Mouse (Mus musculus) ES-Bruce4 (cell line): ENCODE data around the gene Gng5.

ENCODE experiments used
- CTCF ChIP-seq: IDR thresholded peaks from one replicate; pipeline ENCODE4 v1.8.1; 2011; ENCODE audit warnings: low read depth, low read length
- POLR2A ChIP-seq: IDR thresholded peaks from one replicate; pipeline ENCODE4 v1.8.1; 2011; ENCODE audit warnings: low read length; ENCODE audit not compliant: insufficient read depth

DNA sequence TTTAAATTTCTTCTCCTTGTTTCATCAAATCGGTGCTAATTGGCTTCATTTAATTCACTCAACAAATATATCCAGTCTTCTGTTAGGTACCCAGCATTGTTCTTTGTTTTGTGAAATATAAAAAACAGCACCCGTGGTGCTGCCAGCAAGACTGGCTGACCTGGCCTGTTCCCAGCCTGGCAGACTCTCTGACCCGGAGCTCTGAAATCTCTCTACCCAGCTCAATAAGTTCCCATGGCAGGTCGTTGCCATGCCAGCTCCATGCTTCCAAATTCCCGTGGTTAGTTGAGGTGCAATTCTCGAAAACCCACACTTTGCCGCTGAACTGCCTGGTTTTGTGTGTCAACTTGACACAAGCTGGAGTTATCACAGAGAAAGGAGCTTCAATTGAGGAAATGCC lies 55.2 kb downstream of the Gng5 start:
- no peak for TF ChIP-seq CTCF
- TF ChIP-seq POLR2A, result no peak
